Mouse (Mus musculus) MEL (cell line): ENCODE results near the gene Rhov. TPM values are rescaled to one million over a fixed set of nuclear protein-coding genes. Genes with fewer than 3 reads are reported as not detected.

Experiments used
- DNase-seq: peaks from one replicate; pipeline ENCODE4 v3.0.0; 2011; ENCODE audit warnings: low read depth, low spot score
- H3K27ac ChIP-seq: 2 replicates; pipeline ENCODE4 v1.5.1; 2012; ENCODE audit warnings: low read depth, mild to moderate bottlenecking, control low read depth, low read length, moderate library complexity; ENCODE audit not compliant: control insufficient read depth
- H3K27me3 ChIP-seq, 2 experiments: fragments of 150-350 bp in 1 of 2; sonication (generic) in 1 of 2; 2 replicates each; pipeline ENCODE4 v1.6.1; 2012; ENCODE audit warnings: low read length in 2 of 2, mild to moderate bottlenecking in 2 of 2, improper control_type of control experiment in 1 of 2, moderate library complexity in 1 of 2; ENCODE audit not compliant: insufficient read depth in 2 of 2, control insufficient read depth in 1 of 2
- H3K36me3 ChIP-seq, 2 experiments: 2 replicates each; pipeline ENCODE4 v1.6.1; 2012 to 2014; ENCODE audit warnings: low read length in 2 of 2, improper control_type of control experiment in 1 of 2, inconsistent platforms in 1 of 2, mild to moderate bottlenecking in 1 of 2; ENCODE audit not compliant: insufficient read depth in 2 of 2, control insufficient read depth in 1 of 2
- H3K4me1 ChIP-seq, 2 experiments: fragments of 150-350 bp in 1 of 2; sonication (generic) in 1 of 2; 2 replicates each; pipeline ENCODE4 v1.6.1; 2012; ENCODE audit warnings: low read length in 2 of 2, improper control_type of control experiment in 1 of 2, mild to moderate bottlenecking in 1 of 2; ENCODE audit not compliant: insufficient read depth in 2 of 2, control insufficient read depth in 1 of 2
- H3K4me3 ChIP-seq, 2 experiments: fragments of 150-350 bp in 1 of 2; sonication (generic) in 1 of 2; 2 replicates each; pipeline ENCODE4 v1.5.1; 2012; ENCODE audit warnings: low read depth in 2 of 2, low read length in 2 of 2, mild to moderate bottlenecking in 2 of 2, moderate library complexity in 2 of 2, control low read depth in 1 of 2, improper control_type of control experiment in 1 of 2; ENCODE audit not compliant: control insufficient read depth in 1 of 2, insufficient read depth in 1 of 2
- H3K79me2 ChIP-seq: 2 replicates; pipeline ENCODE4 v1.6.1; 2012; ENCODE audit warnings: mild to moderate bottlenecking, low read length, moderate library complexity; ENCODE audit not compliant: control insufficient read depth, poor library complexity, insufficient read depth
- H3K9ac ChIP-seq: 2 replicates; pipeline ENCODE4 v1.6.1; 2012; ENCODE audit warnings: low read depth, mild to moderate bottlenecking, control low read depth, low read length, moderate library complexity; ENCODE audit not compliant: control insufficient read depth, poor library complexity, severe bottlenecking
- H3K9me3 ChIP-seq: fragments of 150-350 bp; sonication (generic); replicated peaks from 2 replicates; pipeline ENCODE4 v1.6.1; 2012; ENCODE audit warnings: mild to moderate bottlenecking, low read length, improper control_type of control experiment, moderate library complexity; ENCODE audit not compliant: insufficient read depth
- CHD1 ChIP-seq: IDR thresholded peaks from 2 replicates; pipeline ENCODE4 v1.6.1; 2012; ENCODE audit warnings: low read depth, mild to moderate bottlenecking, inconsistent platforms, low read length, improper control_type of control experiment
- CTCF ChIP-seq, 3 experiments: IDR thresholded peaks in 2 of 3; conservative IDR thresholded peaks in 1 of 3; 2 replicates each; pipeline ENCODE4 v1.5.1; 2011 to 2012; ENCODE audit warnings: low read length in 3 of 3, low read depth in 2 of 3, mild to moderate bottlenecking in 2 of 3, improper control_type of control experiment in 1 of 3, inconsistent platforms in 1 of 3, mixed read lengths in 1 of 3, moderate library complexity in 1 of 3; ENCODE audit not compliant: control insufficient read depth in 1 of 3, insufficient read depth in 1 of 3, poor library complexity in 1 of 3, severe bottlenecking in 1 of 3
- ELF1 ChIP-seq: IDR thresholded peaks from 2 replicates; pipeline ENCODE4 v1.6.1; 2014; ENCODE audit warnings: low read depth, mild to moderate bottlenecking, inconsistent platforms, low read length, improper control_type of control experiment, moderate library complexity
- KAT2A ChIP-seq: conservative IDR thresholded peaks from 2 replicates; pipeline ENCODE4 v1.6.1; 2012; ENCODE audit warnings: low read depth, low read length, improper control_type of control experiment, inconsistent platforms
- MAFK ChIP-seq: IDR thresholded peaks from 2 replicates; pipeline ENCODE4 v1.6.1; 2011; ENCODE audit warnings: low read depth, mild to moderate bottlenecking, low read length, improper control_type of control experiment, borderline replicate concordance
- MAZ ChIP-seq: IDR thresholded peaks from 2 replicates; pipeline ENCODE4 v1.6.1; 2012; ENCODE audit warnings: low read depth, mild to moderate bottlenecking, inconsistent platforms, low read length, improper control_type of control experiment
- MEF2A ChIP-seq: IDR thresholded peaks from 2 replicates; pipeline ENCODE4 v1.6.1; 2014; ENCODE audit warnings: low read depth, mild to moderate bottlenecking, inconsistent platforms, low read length, improper control_type of control experiment; ENCODE audit not compliant: poor library complexity, insufficient replicate concordance, severe bottlenecking; ENCODE audit errors: extremely low read depth
- MXI1 ChIP-seq: IDR thresholded peaks from 2 replicates; pipeline ENCODE4 v1.6.1; 2011; ENCODE audit warnings: mild to moderate bottlenecking, low read depth, low read length, improper control_type of control experiment
- MYB ChIP-seq: IDR thresholded peaks from 2 replicates; pipeline ENCODE4 v1.6.1; 2011; ENCODE audit warnings: mild to moderate bottlenecking, low read depth, low read length, improper control_type of control experiment
- MYC ChIP-seq: IDR thresholded peaks from 2 replicates; pipeline ENCODE4 v1.6.1; 2011; ENCODE audit warnings: low read depth, mild to moderate bottlenecking, low read length, improper control_type of control experiment, moderate library complexity
- NRF1 ChIP-seq: IDR thresholded peaks from 2 replicates; pipeline ENCODE4 v1.6.1; 2014; ENCODE audit warnings: low read depth, mild to moderate bottlenecking, inconsistent platforms, low read length, improper control_type of control experiment, moderate library complexity; ENCODE audit not compliant: poor library complexity, insufficient read depth, severe bottlenecking
- POLR2A ChIP-seq, 2 experiments: IDR thresholded peaks; 2 replicates each; pipeline ENCODE4 v1.6.1; 2011 to 2012; ENCODE audit warnings: low read length in 2 of 2, mild to moderate bottlenecking in 2 of 2, control low read depth in 1 of 2, improper control_type of control experiment in 1 of 2, low read depth in 1 of 2, moderate library complexity in 1 of 2; ENCODE audit not compliant: control insufficient read depth in 1 of 2, insufficient read depth in 1 of 2, poor library complexity in 1 of 2
- RCOR1 ChIP-seq: IDR thresholded peaks from 2 replicates; pipeline ENCODE4 v1.6.1; 2012; ENCODE audit warnings: low read depth, mild to moderate bottlenecking, inconsistent platforms, low read length, improper control_type of control experiment
- SIN3A ChIP-seq: IDR thresholded peaks from 2 replicates; pipeline ENCODE4 v1.6.1; 2012; ENCODE audit warnings: low read length, improper control_type of control experiment, inconsistent platforms
- SMC3 ChIP-seq: IDR thresholded peaks from 2 replicates; pipeline ENCODE4 v1.6.1; 2011; ENCODE audit warnings: low read depth, low read length, improper control_type of control experiment
- TAL1 ChIP-seq: IDR thresholded peaks from 2 replicates; pipeline ENCODE4 v1.6.1; 2012; ENCODE audit warnings: mild to moderate bottlenecking, inconsistent platforms, low read length, moderate library complexity, mixed read lengths
- TBP ChIP-seq: IDR thresholded peaks from 2 replicates; pipeline ENCODE4 v1.8.0; 2011; ENCODE audit warnings: low read depth, low read length, improper control_type of control experiment
- TCF12 ChIP-seq: IDR thresholded peaks from 2 replicates; pipeline ENCODE4 v1.6.1; 2014; ENCODE audit warnings: low read depth, mild to moderate bottlenecking, inconsistent platforms, low read length, improper control_type of control experiment, moderate library complexity
- UBTF ChIP-seq: IDR thresholded peaks from 2 replicates; pipeline ENCODE4 v1.6.1; 2012; ENCODE audit warnings: low read depth, mild to moderate bottlenecking, inconsistent platforms, low read length, improper control_type of control experiment, moderate library complexity, borderline replicate concordance; ENCODE audit not compliant: insufficient read depth
- USF2 ChIP-seq, 2 experiments: IDR thresholded peaks; 2 replicates each; pipeline ENCODE4 v1.6.1; 2011 to 2012; ENCODE audit warnings: improper control_type of control experiment in 2 of 2, low read length in 2 of 2, borderline replicate concordance in 1 of 2, inconsistent platforms in 1 of 2, low read depth in 1 of 2, mild to moderate bottlenecking in 1 of 2; ENCODE audit not compliant: insufficient read depth in 1 of 2
- ZKSCAN1 ChIP-seq: IDR thresholded peaks from 2 replicates; pipeline ENCODE4 v1.6.1; 2012; ENCODE audit warnings: low read depth, mild to moderate bottlenecking, inconsistent platforms, low read length, improper control_type of control experiment, moderate library complexity
- ZMIZ1 ChIP-seq: IDR thresholded peaks from 2 replicates; pipeline ENCODE4 v1.6.1; 2012; ENCODE audit warnings: low read depth, mild to moderate bottlenecking, inconsistent platforms, low read length, improper control_type of control experiment, moderate library complexity
- ZNF384 ChIP-seq: IDR thresholded peaks from 2 replicates; pipeline ENCODE4 v1.6.1; 2012; ENCODE audit warnings: low read depth, mild to moderate bottlenecking, inconsistent platforms, low read length, improper control_type of control experiment
- polyA plus RNA-seq, 2 experiments: library from polyadenylated mRNA; stranded (reverse) in 1 of 2; unstranded in 1 of 2; fragments of >175 nt in 1 of 2; fragments of >200 nt in 1 of 2; gene quantifications; 2 replicates each; pipeline versions ENCODE4 v1.2.1 to v1.2.4; 2012; ENCODE audit warnings: low replicate concordance in 2 of 2, low read depth in 1 of 2; ENCODE audit not compliant: insufficient read length in 2 of 2, insufficient read depth in 1 of 2, missing spikeins in 1 of 2
- total RNA-seq: library from RNA; depleted of rRNA; stranded (reverse); fragments of 300-350 nt; gene quantifications from 2 replicates; pipeline ENCODE4 v1.2.3, GENCODE M21; 2012

Rhov gene
- total and polyA plus RNA-seq, 3 experiments = not detected

DNA sequence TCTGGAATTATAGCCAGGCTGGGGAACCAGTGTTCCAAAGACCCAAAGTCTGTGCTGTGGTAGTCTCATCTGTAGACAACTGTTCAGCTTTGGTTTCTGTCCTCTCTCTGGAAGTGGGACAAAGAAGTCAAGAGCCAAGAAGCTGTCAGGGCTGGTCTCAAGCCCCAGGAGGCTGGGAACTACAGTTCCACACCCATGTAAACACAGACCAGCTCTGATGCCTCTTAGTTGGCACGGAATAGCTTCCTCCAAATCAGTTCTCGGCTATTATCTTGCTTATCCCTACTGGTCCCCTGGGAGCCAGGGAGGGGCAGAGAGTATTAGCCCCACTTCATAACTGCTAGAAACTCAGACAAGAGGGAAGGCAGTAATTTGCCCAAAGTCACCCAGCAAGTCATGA lies 9.7 kb downstream of the Rhov start:
- H3K4me1 ChIP-seq = peaks cover 4 to 17% of the 10 kb centered on the region in 2 experiments; a peak in 3 of 4 replicates
- H3K36me3 ChIP-seq = peaks cover 0 to 6% of the 10 kb centered on the region in 2 experiments; a peak in 1 of 4 replicates
- peaks cover 0 to 1% of the 10 kb centered on the region in 2 experiments; a peak in 2 of 4 replicates for H3K27me3 ChIP-seq
- no peak overlapping the region for H3K4me3 ChIP-seq
- TF ChIP-seq ZKSCAN1 (no peak), TAL1 (no peak), CTCF (IDR thresholded peaks at IDR 0.05 in 2 of 3, conservative IDR thresholded peaks at IDR 0.05 in 1 of 3; ENCODE audit: control insufficient read depth in 1 of 3, insufficient read depth in 1 of 3, low read depth in 2 of 3, low read length in 3 of 3, poor library complexity in 1 of 3, severe bottlenecking in 1 of 3) (no peak), ZNF384 (no peak), TBP (no peak)
- no peaks in the 10 kb centered on the region for H3K9me3 ChIP-seq
- H3K79me2 ChIP-seq = no peaks in the 10 kb centered on the region
- DNase-seq = no peak
- no peak overlapping the region for H3K27ac ChIP-seq
- no peak overlapping the region for H3K9ac ChIP-seq

- Histone ChIP-seq H3K9ac (no peak overlapping the region), H3K36me3 (peaks cover 0 to 6% of the 10 kb centered on the region in 2 experiments; a peak in 1 of 4 replicates), H3K27ac (no peak overlapping the region), H3K9me3 (no peaks in the 10 kb centered on the region), H3K4me1 (peaks cover 4 to 17% of the 10 kb centered on the region in 2 experiments; a peak in 3 of 4 replicates), H3K4me3 (no peak overlapping the region), H3K27me3 (peaks cover 0 to 3% of the 10 kb centered on the region in 2 experiments; a peak in 2 of 4 replicates), H3K79me2 (no peaks in the 10 kb centered on the region)
- TF ChIP-seq MYC = no peak
- no peak for TF ChIP-seq ZMIZ1
- TF ChIP-seq POLR2A (IDR thresholded peaks at IDR 0.05; ENCODE audit: control insufficient read depth in 1 of 2, insufficient read depth in 1 of 2, low read depth in 1 of 2, low read length in 2 of 2, poor library complexity in 1 of 2) = no peak
- no peak for TF ChIP-seq MAFK
- TF ChIP-seq KAT2A = no peak
- no peak for TF ChIP-seq USF2 (IDR thresholded peaks at IDR 0.05; ENCODE audit: borderline replicate concordance in 1 of 2, insufficient read depth in 1 of 2, low read depth in 1 of 2, low read length in 2 of 2)
- TF ChIP-seq MEF2A = no peak
- TF ChIP-seq TBP = no peak
- TF ChIP-seq ELF1 = no peak
- no peak for TF ChIP-seq MYB
- peak; percentile 67 for DNase-seq
Measured at GRCm38 (mm10) chr2:119260518-119260917, 10.6 kb downstream of the Rhov start.

DNA sequence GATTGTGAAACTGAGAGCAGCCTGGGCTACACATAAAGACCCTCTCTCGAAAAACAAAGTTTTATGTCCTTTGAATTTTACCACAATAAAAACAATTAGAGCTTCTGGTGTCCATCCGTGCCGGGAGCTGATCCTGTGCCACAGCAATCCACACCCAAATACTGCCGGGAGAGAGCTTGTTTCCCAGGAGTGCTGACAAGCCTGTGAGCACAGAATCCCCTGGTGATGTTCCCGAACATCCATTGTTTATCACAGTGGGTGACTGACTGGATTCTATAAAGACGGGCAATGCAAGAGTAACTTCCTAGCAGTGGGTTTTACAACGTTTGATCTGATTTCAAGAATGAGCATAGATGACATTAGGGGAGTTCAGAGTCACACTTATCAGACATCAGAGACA lies 16.1 kb downstream of the Rhov start:
- Histone ChIP-seq H3K36me3 (peaks cover 0 to 4% of the 10 kb centered on the region in 2 experiments; a peak in 2 of 4 replicates), H3K4me1 (peaks cover 0 to 9% of the 10 kb centered on the region in 2 experiments; a peak in 2 of 4 replicates), H3K27ac (no peak overlapping the region)
- TF ChIP-seq MYC = no peak
- TF ChIP-seq RCOR1 = no peak
- TF ChIP-seq ZNF384 = no peak
- TF ChIP-seq MXI1 = no peak
- TF ChIP-seq TAL1 = no peak
- no peak for TF ChIP-seq USF2 (IDR thresholded peaks at IDR 0.05; ENCODE audit: borderline replicate concordance in 1 of 2, insufficient read depth in 1 of 2, low read depth in 1 of 2, low read length in 2 of 2)
- TF ChIP-seq MAZ = no peak
- no peak for TF ChIP-seq NRF1
- no peak for TF ChIP-seq UBTF
- no peak for TF ChIP-seq ZKSCAN1
- no peak for TF ChIP-seq SIN3A
- TF ChIP-seq CHD1 = no peak
- TF ChIP-seq SMC3 = no peak
- TF ChIP-seq TCF12 = no peak
- no peak for TF ChIP-seq MYB
- TF ChIP-seq, all 39 proteins: peak for 0
- peaks cover 3% of the 10 kb centered on the region in 2 experiments; a peak in 3 of 4 replicates for H3K27me3 ChIP-seq
- DNase-seq = no peak
- no peak overlapping the region for H3K9ac ChIP-seq
- no peaks in the 10 kb centered on the region for H3K79me2 ChIP-seq
- no peak overlapping the region for H3K4me3 ChIP-seq
- no peaks in the 10 kb centered on the region for H3K9me3 ChIP-seq
